Mouse (Mus musculus) myocyte (in vitro differentiated cells): ENCODE measurements around the gene Igfbp4. TPM values are rescaled to one million over a fixed set of nuclear protein-coding genes. Genes with fewer than 3 reads are reported as not detected.

Experiments used
- H3K27me3 ChIP-seq: one replicate; pipeline ENCODE4 v1.6.1; 2011; ENCODE audit not compliant: control insufficient read depth, insufficient read depth, insufficient read length
- H3K36me3 ChIP-seq: one replicate; pipeline ENCODE4 v1.6.1; 2011; ENCODE audit not compliant: control insufficient read depth, insufficient read depth
- H3K4me2 ChIP-seq: one replicate; pipeline ENCODE4 v1.6.1; 2011; ENCODE audit warnings: low read depth, control low read depth
- H3K4me3 ChIP-seq: one replicate; pipeline ENCODE4 v1.5.1; 2011; ENCODE audit warnings: mild to moderate bottlenecking, control low read depth, moderate library complexity
- H3K79me2 ChIP-seq: one replicate; pipeline ENCODE4 v1.6.1; 2011; ENCODE audit not compliant: control insufficient read depth, insufficient read depth
- H3ac ChIP-seq: one replicate; pipeline ENCODE4 v1.6.1; 2011; ENCODE audit not compliant: control insufficient read depth, insufficient read length
- CEBPB ChIP-seq: IDR thresholded peaks from 2 replicates; pipeline ENCODE4 v1.6.1; 2011; ENCODE audit warnings: mild to moderate bottlenecking, moderate library complexity; ENCODE audit not compliant: poor library complexity, insufficient read depth, severe bottlenecking
- E2F4 ChIP-seq: IDR thresholded peaks from one replicate; pipeline ENCODE4 v1.6.1; 2011; ENCODE audit warnings: mild to moderate bottlenecking, control low read depth, moderate library complexity; ENCODE audit not compliant: insufficient read depth
- MAX ChIP-seq: IDR thresholded peaks from one replicate; pipeline ENCODE4 v1.6.1; 2011; ENCODE audit warnings: low read depth, mild to moderate bottlenecking, control low read depth
- MYOD1 ChIP-seq, 3 experiments: IDR thresholded peaks; one replicate each; pipeline ENCODE4 v1.6.1; 2011; ENCODE audit warnings: control low read depth in 2 of 3, low read depth in 2 of 3, mild to moderate bottlenecking in 2 of 3, moderate library complexity in 1 of 3; ENCODE audit not compliant: insufficient read length in 2 of 3, control insufficient read depth in 1 of 3
- MYOG ChIP-seq, 3 experiments: IDR thresholded peaks; one replicate each; pipeline ENCODE4 v1.6.1; 2011; ENCODE audit warnings: control low read depth in 2 of 3, low read depth in 2 of 3, mild to moderate bottlenecking in 2 of 3; ENCODE audit not compliant: insufficient read length in 2 of 3, control insufficient read depth in 1 of 3, insufficient read depth in 1 of 3
- POLR2A ChIP-seq: IDR thresholded peaks from one replicate; pipeline ENCODE4 v1.6.1; 2011; ENCODE audit warnings: low read depth, mild to moderate bottlenecking, control low read depth, moderate library complexity; ENCODE audit not compliant: insufficient read length
- POLR2AphosphoS2 ChIP-seq: IDR thresholded peaks from one replicate; pipeline ENCODE4 v1.6.1; 2011; ENCODE audit warnings: low read depth, control low read depth; ENCODE audit not compliant: insufficient read length
- REST ChIP-seq: IDR thresholded peaks from one replicate; pipeline ENCODE4 v1.6.1; 2011; ENCODE audit warnings: mild to moderate bottlenecking, control low read depth, moderate library complexity; ENCODE audit not compliant: insufficient read depth, insufficient read length
- SRF ChIP-seq: IDR thresholded peaks from one replicate; pipeline ENCODE4 v1.6.1; 2011; ENCODE audit warnings: low read depth; ENCODE audit not compliant: control insufficient read depth, insufficient read length
- TCF12 ChIP-seq: IDR thresholded peaks from one replicate; pipeline ENCODE4 v1.6.1; 2011; ENCODE audit warnings: mild to moderate bottlenecking, control low read depth; ENCODE audit not compliant: poor library complexity, insufficient read depth, severe bottlenecking
- TCF3 ChIP-seq: IDR thresholded peaks from one replicate; pipeline ENCODE4 v1.6.1; 2011; ENCODE audit warnings: low read depth, control low read depth; ENCODE audit not compliant: insufficient read length
- USF1 ChIP-seq: IDR thresholded peaks from one replicate; pipeline ENCODE4 v1.6.1; 2011; ENCODE audit warnings: low read depth, mild to moderate bottlenecking, control low read depth, moderate library complexity
- polyA plus RNA-seq: library from polyadenylated mRNA; unstranded; fragments of >200 nt; fragmentation: generic; extraction: Trizol; gene quantifications from one replicate; pipeline ENCODE4 v1.2.1, GENCODE M21; 2012; ENCODE audit warnings: missing spikeins

Gene Igfbp4
- polyA plus RNA-seq, 1 experiment, result 58.6 TPM

DNA sequence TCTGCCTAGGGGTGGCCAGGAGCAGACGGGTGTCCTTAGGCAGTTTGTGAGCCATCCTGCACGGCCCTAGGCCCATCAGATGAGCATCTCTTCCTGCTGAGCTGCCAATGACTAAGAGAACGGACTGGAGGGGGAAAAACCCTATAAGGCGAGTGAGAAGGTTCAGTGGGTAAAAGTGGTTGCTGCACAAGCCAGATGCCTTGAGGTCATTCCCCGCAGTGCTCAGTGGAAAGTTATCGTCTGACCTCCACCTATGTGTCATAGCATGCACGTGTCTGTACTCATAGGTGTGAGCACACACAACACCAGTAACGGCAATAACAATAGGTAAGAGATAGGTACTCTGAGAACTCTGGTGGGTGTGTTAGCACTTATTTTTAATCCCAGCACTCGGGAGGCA lies 57.9 kb downstream of the Igfbp4 start:
- no peak overlapping the region for H3K4me2 ChIP-seq
- H3K36me3 ChIP-seq, result no peaks in the 10 kb centered on the region
- no peak overlapping the region for H3ac ChIP-seq
- TF ChIP-seq POLR2AphosphoS2 (no peak), CEBPB (no peak), MAX (no peak)
- no peak overlapping the region for H3K4me3 ChIP-seq
- H3K27me3 ChIP-seq, result no peaks in the 10 kb centered on the region
- H3K79me2 ChIP-seq, result no peaks in the 10 kb centered on the region

- Histone ChIP-seq H3K4me3 (no peak overlapping the region), H3K79me2 (no peaks in the 10 kb centered on the region), H3K36me3 (no peaks in the 10 kb centered on the region), H3K4me2 (no peak overlapping the region), H3ac (no peak overlapping the region), H3K27me3 (no peaks in the 10 kb centered on the region)
- TF ChIP-seq MAX (no peak), CEBPB (no peak), POLR2AphosphoS2 (no peak), MYOG (IDR thresholded peaks at IDR 0.05; ENCODE audit: control insufficient read depth in 1 of 3, insufficient read depth in 1 of 3, insufficient read length in 2 of 3, low read depth in 2 of 3) (no peak), USF1 (no peak), POLR2A (no peak), SRF (no peak), E2F4 (no peak), REST (no peak), TCF3 (no peak)
Measured at GRCm38 (mm10) chr11:99099516-99099915, 58.5 kb downstream of the Igfbp4 start.

DNA sequence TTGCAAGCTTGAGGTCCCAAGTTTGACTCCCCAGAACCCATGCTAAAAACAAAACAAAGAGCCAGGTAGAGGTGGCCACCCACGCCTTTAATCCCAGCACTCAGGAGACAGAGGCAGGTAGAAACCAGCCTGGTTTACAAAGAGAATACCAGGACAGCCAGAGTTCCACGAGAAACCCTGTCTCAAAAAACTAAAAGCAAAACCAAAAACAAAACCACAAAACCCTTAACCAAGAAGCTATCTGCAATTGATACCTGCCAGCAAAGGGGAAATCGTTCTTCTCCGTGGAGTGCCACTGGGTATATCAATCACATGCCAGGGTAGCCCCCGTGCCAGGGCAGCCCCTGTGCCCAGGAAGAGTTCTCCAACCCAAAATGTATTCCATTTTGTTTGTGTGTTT lies 59.2 kb downstream of the Igfbp4 start:
- Histone ChIP-seq H3ac (no peak overlapping the region), H3K4me2 (no peak overlapping the region), H3K4me3 (no peak overlapping the region), H3K36me3 (no peaks in the 10 kb centered on the region), H3K79me2 (no peaks in the 10 kb centered on the region), H3K27me3 (no peaks in the 10 kb centered on the region)
- TF ChIP-seq TCF3 (no peak), POLR2A (no peak), MYOG (IDR thresholded peaks at IDR 0.05; ENCODE audit: control insufficient read depth in 1 of 3, insufficient read depth in 1 of 3, insufficient read length in 2 of 3, low read depth in 2 of 3) (no peak), USF1 (no peak), MAX (no peak), TCF12 (no peak), POLR2AphosphoS2 (no peak), REST (no peak), CEBPB (no peak), E2F4 (no peak), MYOD1 (IDR thresholded peaks at IDR 0.05; ENCODE audit: control insufficient read depth in 1 of 3, insufficient read length in 2 of 3, low read depth in 2 of 3) (no peak), SRF (no peak)

- H3ac ChIP-seq, result no peak overlapping the region
- H3K79me2 ChIP-seq, result no peaks in the 10 kb centered on the region
- H3K4me2 ChIP-seq, result no peak overlapping the region
- no peaks in the 10 kb centered on the region for H3K36me3 ChIP-seq
- TF ChIP-seq POLR2A (no peak), MYOG (IDR thresholded peaks at IDR 0.05; ENCODE audit: control insufficient read depth in 1 of 3, insufficient read depth in 1 of 3, insufficient read length in 2 of 3, low read depth in 2 of 3) (peak in 1 of 3 experiments; percentile 20), E2F4 (no peak), POLR2AphosphoS2 (no peak)
- no peak overlapping the region for H3K4me3 ChIP-seq
- no peaks in the 10 kb centered on the region for H3K27me3 ChIP-seq
Measured at GRCm38 (mm10) chr11:99101693-99102092, 60.6 kb downstream of the Igfbp4 start.

DNA sequence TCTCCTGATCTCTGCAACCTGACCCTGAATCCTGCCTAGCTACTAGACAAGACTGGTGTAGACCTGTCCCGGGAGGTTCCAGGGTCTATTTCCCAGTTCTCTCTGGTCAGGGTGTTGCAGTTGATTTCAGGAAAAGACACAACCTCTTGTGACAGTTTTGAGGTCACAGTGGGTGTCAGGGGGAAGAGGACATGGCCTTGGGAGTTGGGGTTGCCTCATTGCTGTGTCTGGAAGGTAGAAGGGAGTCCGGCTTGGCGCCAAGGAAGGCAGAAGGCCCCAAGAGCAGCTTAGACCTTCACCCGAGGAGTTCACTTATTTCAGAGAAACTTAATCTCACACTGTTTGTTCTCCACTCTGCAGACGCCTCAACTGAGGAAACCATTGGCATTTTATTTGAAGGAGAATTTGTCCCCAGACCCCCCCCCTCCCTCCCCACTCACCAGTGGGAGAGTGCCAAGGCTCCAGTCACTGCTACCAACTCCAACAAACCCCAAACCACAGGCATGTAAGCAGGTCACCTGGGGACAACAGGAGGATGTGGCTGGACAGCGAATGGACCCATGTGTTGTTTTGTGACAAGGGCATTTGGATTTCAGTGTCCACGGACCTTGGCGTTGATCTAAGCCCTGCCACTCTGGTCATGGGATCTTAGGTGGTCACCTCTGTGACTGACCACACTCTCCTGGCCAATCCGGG lies 61.7 kb downstream of the Igfbp4 start:
- no peak overlapping the region for H3K4me3 ChIP-seq
- no peak for TF ChIP-seq REST
- TF ChIP-seq SRF, result no peak
- TF ChIP-seq MYOG (IDR thresholded peaks at IDR 0.05; ENCODE audit: control insufficient read depth in 1 of 3, insufficient read depth in 1 of 3, insufficient read length in 2 of 3, low read depth in 2 of 3), result peak in 1 of 3 experiments; percentile 50
- TF ChIP-seq MYOD1 (IDR thresholded peaks at IDR 0.05; ENCODE audit: control insufficient read depth in 1 of 3, insufficient read length in 2 of 3, low read depth in 2 of 3), result peak in 1 of 3 experiments; percentile 26
- no peak overlapping the region for H3ac ChIP-seq
- no peaks in the 10 kb centered on the region for H3K27me3 ChIP-seq
- H3K4me2 ChIP-seq, result no peak overlapping the region
- no peaks in the 10 kb centered on the region for H3K36me3 ChIP-seq
- no peaks in the 10 kb centered on the region for H3K79me2 ChIP-seq

Other genes with a start within 250 kb of the Igfbp4 start
- gene Msl1, start 245.7 kb upstream of the Igfbp4 start, polyA plus RNA-seq, result 35.6 TPM
- 22.1 TPM for gene Casc3, start 236.3 kb upstream of the Igfbp4 start, polyA plus RNA-seq
- gene Rapgefl1, start 204.5 kb upstream of the Igfbp4 start, polyA plus RNA-seq, result 3.5 TPM
- 5.3 TPM for gene Wipf2, start 177.6 kb upstream of the Igfbp4 start, polyA plus RNA-seq
- gene Cdc6, start 133.4 kb upstream of the Igfbp4 start, polyA plus RNA-seq, result 2.6 TPM
- gene Rara, start 113.4 kb upstream of the Igfbp4 start, polyA plus RNA-seq, result 27.3 TPM
- gene Gjd3, start 58.2 kb upstream of the Igfbp4 start, polyA plus RNA-seq, result 0.05 TPM
- gene Top2a, start 17.1 kb upstream of the Igfbp4 start, polyA plus RNA-seq, result 39.9 TPM
- gene Tns4, start 48.1 kb downstream of the Igfbp4 start, polyA plus RNA-seq, result 0.11 TPM
- gene Ccr7, start 113.8 kb downstream of the Igfbp4 start, polyA plus RNA-seq, result 0.38 TPM
- 90.3 TPM for gene Smarce1, start 189.8 kb downstream of the Igfbp4 start, polyA plus RNA-seq
- gene Krt222, start 202.8 kb downstream of the Igfbp4 start, polyA plus RNA-seq, result 0.06 TPM
- not detected for gene Krt24, start 244.0 kb downstream of the Igfbp4 start, polyA plus RNA-seq